Mouse (Mus musculus) stomach, embryonic 16.5 days (tissue): Measurements from ENCODE around the gene Cdc42se1. TPM values are rescaled to one million over a fixed set of nuclear protein-coding genes. Genes with fewer than 3 reads are reported as not detected.

Experiments
- ATAC-seq: fragments of 200-750 bp; cut with Nextera tagmentation; 2 replicates; pipeline ENCODE4 v1.8.0; 2017; ENCODE audit warnings: moderate number of reproducible peaks, moderate TSS enrichment; ENCODE audit not compliant: insufficient read depth, low FRiP score
- H3K27ac ChIP-seq: fragments of 300-500 bp; sonication (generic); 2 replicates; pipeline ENCODE4 v1.5.1; 2014; ENCODE audit warnings: low read length
- H3K27me3 ChIP-seq: fragments of 300-500 bp; sonication (generic); 2 replicates; pipeline ENCODE4 v1.6.1; 2014; ENCODE audit warnings: low read length, control low read depth, mixed read lengths; ENCODE audit not compliant: control insufficient read depth, insufficient read depth
- H3K36me3 ChIP-seq: fragments of 300-500 bp; sonication (generic); 2 replicates; pipeline ENCODE4 v1.6.1; 2014; ENCODE audit warnings: low read length; ENCODE audit not compliant: control insufficient read depth, insufficient read depth
- H3K4me1 ChIP-seq: fragments of 300-500 bp; sonication (generic); 2 replicates; pipeline ENCODE4 v1.6.1; 2014; ENCODE audit warnings: low read length, control low read depth, mixed read lengths; ENCODE audit not compliant: control insufficient read depth, insufficient read depth
- H3K4me2 ChIP-seq: fragments of 300-500 bp; sonication (generic); 2 replicates; pipeline ENCODE4 v1.6.1; 2014; ENCODE audit warnings: low read depth, low read length, mixed read lengths
- H3K4me3 ChIP-seq: fragments of 300-500 bp; sonication (generic); replicated peaks from 2 replicates; pipeline ENCODE4 v1.5.1; 2014; ENCODE audit warnings: mild to moderate bottlenecking, low read length
- H3K9ac ChIP-seq: fragments of 300-500 bp; sonication (generic); 2 replicates; pipeline ENCODE4 v1.6.1; 2014; ENCODE audit warnings: low read length
- H3K9me3 ChIP-seq: fragments of 300-500 bp; sonication (generic); replicated peaks from 2 replicates; pipeline ENCODE4 v1.6.1; 2016; ENCODE audit warnings: low read length, control low read depth; ENCODE audit not compliant: control insufficient read depth
- WGBS: fragments of 180-500 bp; shearing (Covaris S2); extraction: QIAGEN DNeasy Blood & Tissue Kit; methylation state at CpG from one replicate; pipeline ENCODE4 v1.1.7; 2014; 5-methylcytosine and 5-hydroxymethylcytosine counted together
- polyA plus RNA-seq: library from polyadenylated mRNA; unstranded; fragments of >200 nt; fragmentation: Nextera tagmentation; extraction: Ambion mirVana; gene quantifications from 2 replicates; pipeline ENCODE4 v1.2.1, GENCODE M21; 2015

Gene Cdc42se1
- 105 and 118 TPM in 2 replicates for polyA plus RNA-seq

GRCm38 (mm10) chr3:95228148-95228893 lies at the start of gene Cdc42se1:
TSS of gene Cdc42se1 (plus strand) at chr3:95228732.
- WGBS: under 1% methylated on average over 64 of the region's 64 CpGs
- H3K4me2 ChIP-seq: peak within 1 kb of the TSS; percentile 88
- peak within 1 kb of the TSS; percentile 98 for H3K9ac ChIP-seq
- no peaks in the 10 kb centered on the region for H3K27me3 ChIP-seq
- no peaks in the 10 kb centered on the region for H3K9me3 ChIP-seq
- H3K27ac ChIP-seq: peak within 1 kb of the TSS; percentile 99
- ATAC-seq: peak; percentile 89
- H3K4me3 ChIP-seq: peak within 1 kb of the TSS; percentile 89
- H3K36me3 ChIP-seq: peaks cover 23% of the 10 kb centered on the region
- peaks cover 42% of the 10 kb centered on the region for H3K4me1 ChIP-seq

GRCm38 (mm10) chr3:95178948-95179347 lies 49.6 kb upstream of the Cdc42se1 start:
- no peak overlapping the region for H3K4me2 ChIP-seq
- no peaks in the 10 kb centered on the region for H3K36me3 ChIP-seq
- peaks cover 2% of the 10 kb centered on the region; the same call in 1 of the 2 replicates for H3K4me1 ChIP-seq
- ATAC-seq: no peak
- WGBS: 88% methylated on average over 5 of the region's 5 CpGs
- H3K4me3 ChIP-seq: no peak overlapping the region
- H3K27me3 ChIP-seq: no peaks in the 10 kb centered on the region
- no peak overlapping the region for H3K27ac ChIP-seq
- no peak overlapping the region for H3K9ac ChIP-seq
- no peaks in the 10 kb centered on the region for H3K9me3 ChIP-seq

GRCm38 (mm10) chr3:95179890-95180289 lies 48.6 kb upstream of the Cdc42se1 start:
- no peak overlapping the region for H3K4me3 ChIP-seq
- no peaks in the 10 kb centered on the region for H3K4me1 ChIP-seq
- H3K9ac ChIP-seq: no peak overlapping the region
- 62% methylated on average over 3 of the region's 3 CpGs for WGBS
- no peaks in the 10 kb centered on the region for H3K9me3 ChIP-seq
- H3K36me3 ChIP-seq: no peaks in the 10 kb centered on the region
- ATAC-seq: no peak
- no peaks in the 10 kb centered on the region for H3K27me3 ChIP-seq
- H3K27ac ChIP-seq: no peak overlapping the region
- no peak overlapping the region for H3K4me2 ChIP-seq

- Histone ChIP-seq H3K9me3 (no peaks in the 10 kb centered on the region), H3K4me1 (no peaks in the 10 kb centered on the region), H3K4me3 (no peak overlapping the region), H3K36me3 (no peaks in the 10 kb centered on the region), H3K27ac (no peak overlapping the region), H3K9ac (no peak overlapping the region), H3K4me2 (no peak overlapping the region), H3K27me3 (no peaks in the 10 kb centered on the region)
- no peak for ATAC-seq
- 63% methylated on average over 1 of the region's 1 CpGs for WGBS
Observed at GRCm38 (mm10) chr3:95181841-95182240, 46.7 kb upstream of the Cdc42se1 start.

GRCm38 (mm10) chr3:95184796-95185577 lies 43.5 kb upstream of the Cdc42se1 start:
- no peak for ATAC-seq
- Histone ChIP-seq H3K36me3 (peaks cover 8% of the 10 kb centered on the region; the same call in 1 of the 2 replicates), H3K4me3 (no peak overlapping the region), H3K4me2 (no peak overlapping the region), H3K27me3 (no peaks in the 10 kb centered on the region), H3K9me3 (no peaks in the 10 kb centered on the region), H3K27ac (no peak overlapping the region), H3K4me1 (no peaks in the 10 kb centered on the region), H3K9ac (no peak overlapping the region)
- 84% methylated on average over 9 of the region's 9 CpGs for WGBS

GRCm38 (mm10) chr3:95186100-95186499 lies 42.4 kb upstream of the Cdc42se1 start:
- no peaks in the 10 kb centered on the region for H3K9me3 ChIP-seq
- H3K4me3 ChIP-seq: no peak overlapping the region
- H3K9ac ChIP-seq: no peak overlapping the region
- no peak overlapping the region for H3K27ac ChIP-seq
- 87% methylated on average over 2 of the region's 2 CpGs for WGBS
- H3K36me3 ChIP-seq: peaks cover 9% of the 10 kb centered on the region; the same call in 1 of the 2 replicates
- no peaks in the 10 kb centered on the region for H3K27me3 ChIP-seq
- no peak overlapping the region for H3K4me2 ChIP-seq
- no peaks in the 10 kb centered on the region for H3K4me1 ChIP-seq
- ATAC-seq: no peak

- H3K9ac ChIP-seq: no peak overlapping the region
- no peaks in the 10 kb centered on the region for H3K9me3 ChIP-seq
- H3K27ac ChIP-seq: no peak overlapping the region
- peaks cover 12% of the 10 kb centered on the region for H3K36me3 ChIP-seq
- no peak overlapping the region for H3K4me3 ChIP-seq
- H3K27me3 ChIP-seq: no peaks in the 10 kb centered on the region
- no peaks in the 10 kb centered on the region for H3K4me1 ChIP-seq
- 83% methylated on average over 6 of the region's 6 CpGs for WGBS
- ATAC-seq: no peak
- no peak overlapping the region for H3K4me2 ChIP-seq
Observed at GRCm38 (mm10) chr3:95186888-95187287, 41.6 kb upstream of the Cdc42se1 start.

- WGBS: 71% methylated on average over 6 of the region's 6 CpGs
- no peak overlapping the region for H3K4me3 ChIP-seq
- no peaks in the 10 kb centered on the region for H3K27me3 ChIP-seq
- H3K4me2 ChIP-seq: no peak overlapping the region
- no peak for ATAC-seq
- no peaks in the 10 kb centered on the region for H3K9me3 ChIP-seq
- peaks cover 34% of the 10 kb centered on the region for H3K36me3 ChIP-seq
- H3K27ac ChIP-seq: no peak overlapping the region
- no peak overlapping the region for H3K9ac ChIP-seq
- H3K4me1 ChIP-seq: no peaks in the 10 kb centered on the region
Observed at GRCm38 (mm10) chr3:95194721-95195135, 33.8 kb upstream of the Cdc42se1 start.

- Histone ChIP-seq H3K36me3 (peaks cover 32% of the 10 kb centered on the region), H3K4me2 (no peak overlapping the region), H3K9me3 (no peaks in the 10 kb centered on the region), H3K4me3 (no peak overlapping the region), H3K9ac (no peak overlapping the region), H3K4me1 (no peaks in the 10 kb centered on the region), H3K27me3 (no peaks in the 10 kb centered on the region), H3K27ac (no peak overlapping the region)
- WGBS: 66% methylated on average over 2 of the region's 2 CpGs
- no peak for ATAC-seq
Observed at GRCm38 (mm10) chr3:95195772-95196171, 32.8 kb upstream of the Cdc42se1 start.
